Mouse (Mus musculus) lung, postnatal 0 days (tissue): Measurements from ENCODE around the gene Usp36.
"Not testable (repeated sequence)": the region's sequence is repeated elsewhere in the genome, so short reads cannot be mapped to it uniquely, and the experiment has no call there.

Experiments used
- CTCF ChIP-seq: IDR thresholded peaks from 2 replicates; pipeline ENCODE4 v1.5.1; 2016; ENCODE audit warnings: antibody characterized with exemption, mild to moderate bottlenecking
- EP300 ChIP-seq: IDR thresholded peaks from 2 replicates; pipeline ENCODE4 v1.6.1; 2016; ENCODE audit warnings: antibody characterized with exemption, mild to moderate bottlenecking, control low read depth

DNA sequence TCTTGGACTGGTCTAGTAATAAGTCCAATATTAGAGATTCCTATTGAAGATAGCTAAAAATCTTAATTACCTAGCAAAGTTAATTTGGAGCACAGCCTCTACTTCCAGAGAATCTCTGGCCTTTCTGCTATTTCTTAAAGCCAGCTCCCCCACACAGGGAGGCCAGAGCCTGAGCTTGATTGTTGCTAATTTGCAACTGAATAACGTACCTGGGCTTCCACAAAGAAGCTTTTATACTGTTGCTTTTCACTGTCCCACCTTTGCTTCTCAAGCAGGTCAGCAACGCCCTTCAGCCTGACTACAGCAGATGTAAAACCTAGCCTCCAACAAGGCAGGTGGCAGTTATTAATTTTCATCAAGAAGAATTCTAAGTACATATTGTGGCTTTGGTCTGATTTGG is 17.9 kb upstream of the Usp36 start:
- TF ChIP-seq CTCF, EP300: not testable (repeated sequence)
